Mouse (Mus musculus) telencephalon, adult 2 months (tissue): ENCODE measurements at regions not wholly inside any gene's neighbourhood (a gene's known extent, or its start where the extent isn't known, plus 50 kb on each side); places are given as distances from the start of the nearest gene placed in this dataset.

Experiments used
- DNase-seq: peaks from one replicate; pipeline ENCODE4 v3.0.0-alpha.2; 2011; ENCODE audit warnings: low read depth, low spot score

GRCm38 (mm10) chr14:105783428-105783827 lies 113.2 kb downstream of the Spry2 start:
- peak; percentile 65 for DNase-seq

GRCm38 (mm10) chr14:105779760-105780159 lies 116.9 kb downstream of the Spry2 start:
- no peak for DNase-seq

- peak; percentile 92 for DNase-seq
Observed at GRCm38 (mm10) chr14:105779349-105779748, 117.3 kb downstream of the Spry2 start.

DNA sequence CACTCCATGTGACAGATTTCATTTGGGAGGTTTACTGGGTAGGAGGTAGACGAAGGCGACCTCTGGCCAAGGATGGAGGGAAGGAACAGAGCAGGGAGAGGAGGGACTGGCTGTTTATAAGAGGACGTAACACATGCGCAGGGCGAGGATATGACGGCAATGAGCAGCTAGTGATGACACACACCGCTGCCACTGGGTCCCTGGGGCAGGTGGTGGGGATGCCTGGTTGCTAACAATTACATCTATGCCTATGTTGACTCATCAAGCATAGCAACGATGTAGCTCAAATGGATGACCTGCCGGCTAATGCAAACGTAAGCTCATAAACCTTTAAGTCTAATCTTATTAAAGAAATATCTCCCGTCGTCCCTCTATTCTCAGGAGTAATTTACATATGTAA lies 122.9 kb downstream of the Spry2 start:
- no peak for DNase-seq

DNA sequence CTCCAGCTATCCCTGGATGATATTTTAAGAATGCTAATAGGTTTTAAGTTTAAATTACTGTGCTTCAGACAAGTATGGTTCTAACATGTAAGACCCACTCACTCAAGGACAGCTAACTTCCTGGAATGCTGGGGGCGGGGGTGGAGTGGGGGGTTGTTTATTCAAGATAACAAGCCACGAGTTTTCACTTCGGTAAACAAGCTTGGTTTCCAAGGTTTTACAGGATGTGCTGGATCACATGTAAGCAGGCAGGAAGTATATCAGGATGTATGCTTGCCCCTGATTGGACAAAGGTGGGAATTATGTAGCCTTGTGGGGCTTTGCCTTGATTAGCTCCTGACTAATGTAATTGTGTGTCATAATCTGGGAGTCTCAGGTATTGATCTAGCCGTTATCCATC lies 129.5 kb downstream of the Spry2 start:
- no peak for DNase-seq

- DNase-seq, result no peak
Observed at GRCm38 (mm10) chr14:105752509-105753375, 143.9 kb downstream of the Spry2 start.

DNA sequence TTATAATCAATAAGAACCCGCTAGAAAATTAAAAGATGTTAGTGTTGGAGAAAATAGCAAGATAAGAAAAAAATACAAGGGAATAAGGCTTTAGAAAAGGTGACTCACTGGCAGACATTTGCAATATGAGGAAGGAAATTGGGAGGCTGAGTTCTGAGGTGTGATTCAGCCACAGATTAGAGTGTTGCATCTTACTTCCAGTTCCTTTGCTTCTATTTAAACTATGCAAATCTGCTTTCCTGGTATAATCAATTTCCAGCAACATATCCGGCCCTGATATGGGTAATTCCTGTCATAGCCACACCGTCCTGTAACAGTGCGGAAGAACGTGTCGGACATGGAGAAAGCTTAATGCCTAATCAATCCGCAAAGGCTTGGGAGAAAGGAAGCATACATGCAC lies 144.9 kb downstream of the Spry2 start:
- DNase-seq, result no peak

DNA sequence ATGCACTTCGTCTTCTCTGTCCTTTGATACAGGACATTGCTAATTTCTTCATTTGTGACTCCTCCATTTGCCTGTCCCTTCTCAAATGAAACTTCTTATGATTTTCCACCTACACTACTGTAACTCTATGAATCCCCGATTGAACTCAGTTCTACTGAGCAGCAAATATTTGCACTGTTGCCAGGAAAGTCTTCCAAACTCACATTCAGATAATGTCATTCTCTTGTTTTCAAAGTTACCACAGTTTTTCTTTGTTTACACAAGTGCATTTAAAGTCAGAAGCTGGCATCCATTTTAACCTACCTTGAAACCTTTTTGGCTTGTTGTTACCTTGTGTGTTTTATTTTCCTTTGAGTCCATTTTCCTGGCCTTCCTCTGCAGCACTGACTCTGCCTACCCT lies 152.0 kb downstream of the Spry2 start:
- DNase-seq, result no peak

- peak; percentile 39 for DNase-seq
Observed at GRCm38 (mm10) chr14:105744125-105744524, 152.5 kb downstream of the Spry2 start.

GRCm38 (mm10) chr14:105740889-105741288 lies 155.7 kb downstream of the Spry2 start:
- no peak for DNase-seq

DNA sequence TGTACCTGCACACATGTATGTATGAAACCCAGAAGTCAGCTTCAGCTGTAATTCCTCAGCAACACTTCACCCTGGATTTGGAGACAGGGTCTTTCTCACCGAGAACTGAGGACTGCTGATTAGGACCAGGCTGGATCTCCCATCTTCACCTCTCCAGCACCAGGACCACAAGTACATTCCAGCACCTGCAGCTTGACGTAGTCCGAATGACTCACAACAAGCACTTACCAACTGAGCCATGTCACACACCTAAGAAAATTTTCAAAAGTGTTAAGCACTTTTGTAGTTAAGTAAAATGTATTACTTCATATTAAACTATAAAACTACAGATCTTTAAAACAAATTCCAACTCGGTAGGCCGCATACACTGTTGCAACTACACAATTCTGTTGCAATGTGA lies 158.1 kb downstream of the Spry2 start:
- DNase-seq, result no peak

- DNase-seq, result no peak
Observed at GRCm38 (mm10) chr14:105736352-105736751, 160.3 kb downstream of the Spry2 start.

DNA sequence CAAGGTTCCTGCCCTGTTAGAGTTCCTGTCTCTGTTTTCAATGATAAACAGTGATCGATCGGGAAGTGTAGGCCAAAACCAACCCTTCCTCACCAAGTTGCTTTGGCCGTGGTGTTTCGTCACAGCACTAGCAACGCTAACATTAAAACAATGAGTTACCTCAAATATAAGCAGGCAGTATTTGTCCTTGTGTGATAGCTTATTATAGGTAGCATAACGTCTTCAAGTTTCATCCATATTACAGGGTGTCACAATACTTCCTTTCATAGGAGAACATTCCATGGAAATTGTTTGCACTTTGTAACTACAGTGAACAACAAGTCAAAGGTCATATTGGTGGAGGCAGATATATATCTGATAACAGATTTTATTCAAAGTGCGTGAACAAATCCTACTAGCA lies 162.3 kb downstream of the Spry2 start:
- no peak for DNase-seq

GRCm38 (mm10) chr14:105733013-105733728 lies 163.4 kb downstream of the Spry2 start:
- DNase-seq, result no peak

- DNase-seq, result peak; percentile 89
Observed at GRCm38 (mm10) chr14:105732221-105733012, 164.2 kb downstream of the Spry2 start.

- DNase-seq, result no peak
Observed at GRCm38 (mm10) chr14:105730786-105731185, 165.8 kb downstream of the Spry2 start.

- DNase-seq, result no peak
Observed at GRCm38 (mm10) chr14:105728841-105729240, 167.8 kb downstream of the Spry2 start.

DNA sequence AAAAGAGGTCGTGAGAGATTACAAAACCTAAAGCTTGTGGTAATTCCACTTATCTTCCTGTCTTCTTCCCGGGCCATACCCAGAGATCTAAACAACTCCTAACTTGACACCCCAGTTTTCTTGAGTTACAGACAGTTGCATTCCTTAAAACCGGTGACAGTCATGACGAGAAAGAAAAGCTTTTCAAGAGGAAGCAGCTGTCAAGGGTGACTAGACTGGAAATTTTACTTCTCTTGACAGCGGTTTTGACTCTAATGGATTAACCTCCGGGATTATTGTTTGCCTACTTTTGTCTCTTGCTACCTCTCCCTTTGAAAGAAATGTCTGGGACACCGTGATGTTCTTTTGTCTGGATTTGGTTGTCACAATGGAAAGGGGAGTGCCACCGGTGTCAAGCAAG lies 170.9 kb downstream of the Spry2 start:
- no peak for DNase-seq

DNA sequence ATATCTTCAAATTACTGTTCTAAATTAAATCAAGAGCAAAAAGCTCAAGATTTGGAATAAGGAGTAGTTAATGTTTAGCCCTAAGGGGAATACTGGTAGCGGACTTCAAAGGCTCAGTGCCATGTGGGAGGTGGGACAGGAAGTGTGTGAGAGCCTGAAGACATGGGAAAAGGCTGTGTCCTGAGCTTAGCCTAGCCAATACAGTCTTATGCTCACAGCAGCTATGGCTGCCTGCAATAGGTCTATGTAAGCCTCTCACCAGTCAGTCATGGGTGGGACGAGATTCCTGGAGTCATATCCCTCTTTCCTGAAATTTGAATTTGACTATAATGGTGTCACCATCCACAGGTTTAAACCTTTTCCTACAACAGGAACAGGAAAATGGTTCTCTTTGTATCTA lies 173.7 kb downstream of the Spry2 start:
- no peak for DNase-seq

- DNase-seq, result no peak
Observed at GRCm38 (mm10) chr14:105721576-105721975, 175.0 kb downstream of the Spry2 start.

DNA sequence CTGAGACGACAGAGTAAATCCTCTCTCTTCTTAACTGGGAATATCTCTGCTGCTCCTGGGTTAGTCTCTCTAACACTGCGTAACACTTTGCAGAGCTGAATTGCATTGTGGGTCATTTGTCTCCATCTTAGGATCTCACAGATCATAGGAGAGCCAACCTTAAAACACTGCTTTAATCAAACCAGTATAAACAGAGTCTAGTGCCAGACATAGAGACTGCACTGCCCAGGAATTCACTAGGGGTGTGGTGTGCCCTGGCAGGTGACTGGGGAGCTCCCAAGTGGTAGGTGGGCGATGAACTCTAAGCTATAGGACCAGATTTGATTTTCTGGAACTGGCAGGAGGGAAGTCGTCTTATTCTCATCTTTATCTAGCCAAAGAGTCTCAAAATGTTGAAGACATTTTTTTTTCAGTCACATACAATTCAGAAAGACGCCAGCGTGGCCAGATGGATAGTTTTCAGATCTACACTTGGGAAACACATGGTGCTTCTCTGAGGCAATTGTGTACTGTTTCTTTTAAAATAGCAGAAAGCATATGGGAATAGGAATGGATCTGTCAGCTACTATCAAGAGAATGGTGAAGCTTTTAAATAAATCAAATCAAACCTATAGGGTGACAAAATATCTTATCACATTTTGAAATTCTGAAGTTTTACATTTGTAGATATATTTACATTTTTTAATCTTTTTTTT lies 175.7 kb downstream of the Spry2 start:
- peak; percentile 91 for DNase-seq
